Mouse (Mus musculus): ENCODE measurements around the gene Flcn. TPM values are rescaled to one million over a fixed set of nuclear protein-coding genes. Genes with fewer than 3 reads are reported as not detected.

Flcn gene
- total and polyA plus RNA-seq, 3 experiments = 31.7 to 36.1 (median 35.1) TPM

DNA sequence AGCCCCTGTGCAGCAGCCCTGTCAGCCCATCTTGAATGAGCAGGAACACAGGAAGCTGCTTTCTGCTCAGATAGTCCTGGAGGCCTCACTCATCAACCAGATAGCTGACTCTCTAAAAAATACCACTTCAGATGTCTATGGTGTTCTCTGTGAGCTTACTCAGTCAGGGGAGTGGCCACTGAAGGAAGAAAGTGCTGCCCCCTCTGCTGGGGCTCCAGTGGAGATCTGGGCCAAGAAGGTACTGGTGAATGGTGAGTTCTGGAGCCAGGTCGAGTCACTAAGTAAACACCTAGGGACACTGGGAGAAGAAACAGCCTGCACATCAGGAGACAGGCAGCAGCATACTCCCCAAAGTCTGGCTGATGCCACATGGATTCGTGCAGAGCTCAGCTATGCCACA, 50.2 kb downstream of the Flcn start:
- Histone ChIP-seq H3K4me3 (replicated peaks in 1 of 3; ENCODE audit: low read depth in 2 of 3, low read length in 2 of 3, poor library complexity in 1 of 3) (no peak overlapping the region), H3K4me2 (ENCODE audit: insufficient read depth, low read depth, poor library complexity, severe bottlenecking) (no peak overlapping the region)

DNA sequence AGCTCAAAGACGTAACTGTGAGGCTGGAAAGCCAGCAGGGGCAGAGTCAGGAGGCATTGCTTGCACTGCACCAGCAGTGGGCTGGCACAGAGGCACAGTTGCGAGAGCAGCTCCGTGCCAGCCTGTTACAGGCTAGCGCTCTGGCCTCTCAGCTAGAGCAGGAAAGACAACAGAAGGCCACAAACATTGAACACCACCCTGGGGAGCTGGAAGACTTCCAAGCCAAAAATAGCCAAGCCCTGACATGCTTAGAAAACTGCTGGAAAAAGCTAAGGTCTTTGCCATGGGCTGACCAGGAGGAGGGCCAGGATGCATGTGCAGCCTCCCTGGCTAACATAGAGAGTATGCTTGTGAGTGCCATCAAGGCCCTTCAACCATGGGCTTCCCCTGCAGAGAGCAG, 50.6 kb downstream of the Flcn start:
- dilution Hi-C loops (cut with MboI; ENCODE audit: extremely low pct_ligation_motif_present, extremely low pct_unique_long_range_greater_than_20kb, low sequenced_read_pairs) (no loop called here), in situ Hi-C loops (cut with MboI; ENCODE audit: low pct_ligation_motif_present, low pct_unique_long_range_greater_than_20kb, low sequenced_read_pairs) (loop anchor here (10.0 kb wide), 1 partner anchor 234 kb away; the partner anchor contains the start of gene Zkscan17)
- no peak overlapping the region for H3K4me2 ChIP-seq (ENCODE audit: insufficient read depth, low read depth, poor library complexity, severe bottlenecking)
- no peak for DNase-seq (ENCODE audit: extremely low read depth)
- peaks cover 34 to 92% of the 10 kb centered on the region in 2 experiments for H3K36me3 ChIP-seq (replicated peaks in 1 of 2; ENCODE audit: control insufficient read depth in 1 of 2, insufficient read depth in 1 of 2, low read length in 1 of 2)
- H3K27ac ChIP-seq (ENCODE audit: insufficient read depth, low read depth) = no peak overlapping the region
- no peak overlapping the region for H3K9ac ChIP-seq (ENCODE audit: insufficient read depth, low read depth)
- H3K27me3 ChIP-seq (replicated peaks) = no peaks in the 10 kb centered on the region
- no peaks in the 10 kb centered on the region for H3K9me3 ChIP-seq (replicated peaks; ENCODE audit: low read length)
- TF ChIP-seq E2F4 (IDR thresholded peaks at IDR 0.05; ENCODE audit: insufficient replicate concordance, low read depth, low read length) (no peak), TCF12 (IDR thresholded peaks at IDR 0.05; ENCODE audit: low read depth, low read length) (no peak), POLR2A (IDR thresholded peaks at IDR 0.05; ENCODE audit: low read depth, low read length) (no peak), SIN3A (IDR thresholded peaks at IDR 0.05; ENCODE audit: low read length) (no peak), MEF2A (IDR thresholded peaks at IDR 0.05; ENCODE audit: borderline replicate concordance, low read depth, low read length) (no peak), KAT2A (IDR thresholded peaks at IDR 0.05; ENCODE audit: insufficient replicate concordance, low read length) (no peak), SMC3 (IDR thresholded peaks at IDR 0.05; ENCODE audit: low read depth, low read length) (no peak), JUN (IDR thresholded peaks at IDR 0.05; ENCODE audit: insufficient read depth, low read depth, low read length) (no peak), JUND (conservative IDR thresholded peaks at IDR 0.05; ENCODE audit: low read depth, low read length) (no peak)
- no peak overlapping the region for H3K4me3 ChIP-seq (replicated peaks in 1 of 3; ENCODE audit: low read depth in 2 of 3, low read length in 2 of 3, poor library complexity in 1 of 3)
- no peaks in the 10 kb centered on the region for H3K4me1 ChIP-seq (ENCODE audit: control insufficient read depth in 1 of 2, insufficient read depth in 2 of 2)
- no peaks in the 10 kb centered on the region for H3K79me2 ChIP-seq (replicated peaks; ENCODE audit: control insufficient read depth, extremely low read depth, insufficient read depth, poor library complexity, severe bottlenecking)

More for the DNA sequence above, 50.2 kb downstream of the Flcn start:
- dilution Hi-C loops (cut with MboI; ENCODE audit: extremely low pct_ligation_motif_present, extremely low pct_unique_long_range_greater_than_20kb, low sequenced_read_pairs) (no loop called here), in situ Hi-C loops (cut with MboI; ENCODE audit: low pct_ligation_motif_present, low pct_unique_long_range_greater_than_20kb, low sequenced_read_pairs) (loop anchor here (10.0 kb wide), 1 partner anchor 235 kb away; the partner anchor contains the start of gene Zkscan17)
- DNase-seq (ENCODE audit: extremely low read depth) = no peak
- Histone ChIP-seq H3K36me3 (replicated peaks in 1 of 2; ENCODE audit: control insufficient read depth in 1 of 2, insufficient read depth in 1 of 2, low read length in 1 of 2) (peaks cover 32 to 94% of the 10 kb centered on the region in 2 experiments), H3K27ac (ENCODE audit: insufficient read depth, low read depth) (no peak overlapping the region), H3K9me3 (replicated peaks; ENCODE audit: low read length) (no peaks in the 10 kb centered on the region), H3K27me3 (replicated peaks) (no peaks in the 10 kb centered on the region), H3K4me1 (ENCODE audit: control insufficient read depth in 1 of 2, insufficient read depth in 2 of 2) (no peaks in the 10 kb centered on the region), H3K9ac (ENCODE audit: insufficient read depth, low read depth) (no peak overlapping the region), H3K79me2 (replicated peaks; ENCODE audit: control insufficient read depth, extremely low read depth, insufficient read depth, poor library complexity, severe bottlenecking) (no peaks in the 10 kb centered on the region)
- TF ChIP-seq MXI1 (IDR thresholded peaks at IDR 0.05; ENCODE audit: low read depth, low read length) = no peak

- TF ChIP-seq JUND (conservative IDR thresholded peaks at IDR 0.05; ENCODE audit: low read depth, low read length) (no peak), NELFE (IDR thresholded peaks at IDR 0.05; ENCODE audit: low read depth, low read length) (no peak), ZMIZ1 (IDR thresholded peaks at IDR 0.05; ENCODE audit: low read depth, low read length) (no peak), ZNF384 (IDR thresholded peaks at IDR 0.05; ENCODE audit: low read depth, low read length) (no peak), TCF12 (IDR thresholded peaks at IDR 0.05; ENCODE audit: low read depth, low read length) (no peak), JUN (IDR thresholded peaks at IDR 0.05; ENCODE audit: insufficient read depth, low read depth, low read length) (no peak), SMC3 (IDR thresholded peaks at IDR 0.05; ENCODE audit: low read depth, low read length) (no peak), RAD21 (IDR thresholded peaks at IDR 0.05; ENCODE audit: low read depth, low read length) (no peak), BHLHE40 (IDR thresholded peaks at IDR 0.05; ENCODE audit: low read depth, low read length) (no peak), SIN3A (IDR thresholded peaks at IDR 0.05; ENCODE audit: low read length) (no peak), E2F4 (IDR thresholded peaks at IDR 0.05; ENCODE audit: insufficient replicate concordance, low read depth, low read length) (no peak), MYC (IDR thresholded peaks at IDR 0.05; ENCODE audit: low read depth, low read length) (no peak)
- dilution Hi-C loops (cut with MboI; ENCODE audit: extremely low pct_ligation_motif_present, extremely low pct_unique_long_range_greater_than_20kb, low sequenced_read_pairs) = no loop called here
- H3K27ac ChIP-seq (ENCODE audit: insufficient read depth, low read depth) = no peak overlapping the region
- H3K79me2 ChIP-seq (replicated peaks; ENCODE audit: control insufficient read depth, extremely low read depth, insufficient read depth, poor library complexity, severe bottlenecking) = no peaks in the 10 kb centered on the region
- no peak for DNase-seq (ENCODE audit: extremely low read depth)
- in situ Hi-C loops (cut with MboI; ENCODE audit: low pct_ligation_motif_present, low pct_unique_long_range_greater_than_20kb, low sequenced_read_pairs) = loop anchor here (10.0 kb wide), 1 partner anchor 234 kb away; the partner anchor contains the start of gene Zkscan17
- H3K4me3 ChIP-seq (replicated peaks in 1 of 3; ENCODE audit: low read depth in 2 of 3, low read length in 2 of 3, poor library complexity in 1 of 3) = no peak overlapping the region
- H3K4me2 ChIP-seq (ENCODE audit: insufficient read depth, low read depth, poor library complexity, severe bottlenecking) = no peak overlapping the region
- H3K9me3 ChIP-seq (replicated peaks; ENCODE audit: low read length) = no peaks in the 10 kb centered on the region
- no peaks in the 10 kb centered on the region for H3K27me3 ChIP-seq (replicated peaks)
- no peaks in the 10 kb centered on the region for H3K4me1 ChIP-seq (ENCODE audit: control insufficient read depth in 1 of 2, insufficient read depth in 2 of 2)
- H3K36me3 ChIP-seq (replicated peaks in 1 of 2; ENCODE audit: control insufficient read depth in 1 of 2, insufficient read depth in 1 of 2, low read length in 1 of 2) = peaks cover 34 to 88% of the 10 kb centered on the region in 2 experiments
- H3K9ac ChIP-seq (ENCODE audit: insufficient read depth, low read depth) = no peak overlapping the region
These were observed 51.4 kb downstream of the Flcn start for GRCm38 (mm10) chr11:59758191-59758985.
